Mouse (Mus musculus) E14TG2a.4 (cell line): ENCODE measurements at regions not wholly inside any gene's neighbourhood (a gene's known extent, or its start where the extent isn't known, plus 50 kb on each side); places are given as distances from the start of the nearest gene placed in this dataset.

Experiments used
- CTCF ChIP-seq: conservative IDR thresholded peaks from 2 replicates; pipeline ENCODE4 v1.5.1; 2014; ENCODE audit warnings: low read length
- POU5F1 ChIP-seq: IDR thresholded peaks from 2 replicates; pipeline ENCODE4 v1.6.1; 2014; ENCODE audit warnings: low read length, borderline replicate concordance

GRCm38 (mm10) chr5:28891988-28892387, 303.8 kb upstream of the Rnf32 start:
- TF ChIP-seq CTCF (no peak), POU5F1 (no peak)
